Mouse (Mus musculus): ENCODE measurements around the gene Taar1. TPM values are rescaled to one million over a fixed set of nuclear protein-coding genes. Genes with fewer than 3 reads are reported as not detected.

Taar1 gene
- polyA plus RNA-seq, 1 experiment from 2014 or later, result not detected

- H3K9ac ChIP-seq (ENCODE audit: low read depth, low read length), result no peak within 1 kb of the TSS
- H3K4me1 ChIP-seq (ENCODE audit: control insufficient read depth, insufficient read depth, low read depth, low read length), result no peaks in the 10 kb centered on the region
- H3K36me3 ChIP-seq (ENCODE audit: control insufficient read depth, insufficient read depth, low read length), result no peaks in the 10 kb centered on the region
- no peaks in the 10 kb centered on the region for H3K27me3 ChIP-seq (replicated peaks; ENCODE audit: control insufficient read depth, insufficient read depth, low read length)
- H3K27ac ChIP-seq (ENCODE audit: low read depth, low read length), result no peak within 1 kb of the TSS
- H3K4me2 ChIP-seq (ENCODE audit: low read length), result no peak within 1 kb of the TSS
- no peak for ATAC-seq
- 95% methylated on average over 13 of the region's 13 CpGs for WGBS
- no peak within 1 kb of the TSS for H3K4me3 ChIP-seq (ENCODE audit: low read length)
- H3K9me3 ChIP-seq (ENCODE audit: control insufficient read depth, low read length), result no peaks in the 10 kb centered on the region
Observed at GRCm38 (mm10) chr10:23960444-23960915, 40.3 kb downstream of the Taar1 start, which contains the start of gene Taar4. Gene Taar4, plus strand, starts transcription at chr10:23960494.

GRCm38 (mm10) chr10:23963444-23963843 is 43.3 kb downstream of the Taar1 start:
- no peaks in the 10 kb centered on the region for H3K36me3 ChIP-seq (ENCODE audit: control insufficient read depth, insufficient read depth, low read length)
- no peak for ATAC-seq
- no peaks in the 10 kb centered on the region for H3K4me1 ChIP-seq (ENCODE audit: control insufficient read depth, insufficient read depth, low read depth, low read length)
- 38% methylated on average over 3 of the region's 3 CpGs for WGBS
- H3K27ac ChIP-seq (ENCODE audit: low read depth, low read length), result no peak overlapping the region
- no peaks in the 10 kb centered on the region for H3K27me3 ChIP-seq (replicated peaks; ENCODE audit: control insufficient read depth, insufficient read depth, low read length)
- no peaks in the 10 kb centered on the region for H3K9me3 ChIP-seq (ENCODE audit: control insufficient read depth, low read length)
- H3K4me3 ChIP-seq (ENCODE audit: low read length), result no peak overlapping the region
- H3K4me2 ChIP-seq (ENCODE audit: low read length), result no peak overlapping the region
- H3K9ac ChIP-seq (ENCODE audit: low read depth, low read length), result no peak overlapping the region

- ATAC-seq, result no peak
- H3K27me3 ChIP-seq (replicated peaks; ENCODE audit: control insufficient read depth, insufficient read depth, low read length), result no peaks in the 10 kb centered on the region
- no peak overlapping the region for H3K9ac ChIP-seq (ENCODE audit: low read depth, low read length)
- WGBS, result 91% methylated on average over 6 of the region's 6 CpGs
- no peaks in the 10 kb centered on the region for H3K4me1 ChIP-seq (ENCODE audit: control insufficient read depth, insufficient read depth, low read depth, low read length)
- H3K27ac ChIP-seq (ENCODE audit: low read depth, low read length), result no peak overlapping the region
- H3K4me2 ChIP-seq (ENCODE audit: low read length), result no peak overlapping the region
- H3K4me3 ChIP-seq (ENCODE audit: low read length), result no peak overlapping the region
- no peaks in the 10 kb centered on the region for H3K9me3 ChIP-seq (ENCODE audit: control insufficient read depth, low read length)
- no peaks in the 10 kb centered on the region for H3K36me3 ChIP-seq (ENCODE audit: control insufficient read depth, insufficient read depth, low read length)
Observed at GRCm38 (mm10) chr10:23964921-23965610, 44.9 kb downstream of the Taar1 start.

- ATAC-seq, result no peak
- H3K4me3 ChIP-seq (ENCODE audit: low read length), result no peak within 1 kb of the TSS
- H3K36me3 ChIP-seq (ENCODE audit: control insufficient read depth, insufficient read depth, low read length), result no peaks in the 10 kb centered on the region
- H3K27ac ChIP-seq (ENCODE audit: low read depth, low read length), result no peak within 1 kb of the TSS
- no peaks in the 10 kb centered on the region for H3K9me3 ChIP-seq (ENCODE audit: control insufficient read depth, low read length)
- no peaks in the 10 kb centered on the region for H3K4me1 ChIP-seq (ENCODE audit: control insufficient read depth, insufficient read depth, low read depth, low read length)
- no peak within 1 kb of the TSS for H3K4me2 ChIP-seq (ENCODE audit: low read length)
- no peaks in the 10 kb centered on the region for H3K27me3 ChIP-seq (replicated peaks; ENCODE audit: control insufficient read depth, insufficient read depth, low read length)
- H3K9ac ChIP-seq (ENCODE audit: low read depth, low read length), result no peak within 1 kb of the TSS
- 90% methylated on average over 11 of the region's 11 CpGs for WGBS
Observed at GRCm38 (mm10) chr10:23970656-23971165, 50.6 kb downstream of the Taar1 start, which contains the start of gene Taar5. Gene Taar5, plus strand, starts transcription at chr10:23970706.

Other genes starting within 250 kb of the Taar1 start
- gene Rps12, start 133.1 kb upstream of the Taar1 start, polyA plus RNA-seq (2015; fragmentation: Nextera tagmentation; extraction: Ambion mirVana), result 82.7 and 89.6 TPM in 2 replicates
- gene Slc18b1, start 123.4 kb upstream of the Taar1 start, polyA plus RNA-seq (2015; fragmentation: Nextera tagmentation; extraction: Ambion mirVana), result 18.9 and 20.2 TPM in 2 replicates
- 0.14 TPM in 1 of 2 replicates, not detected in the other for gene Vnn3, start 68.9 kb upstream of the Taar1 start, polyA plus RNA-seq (2015; fragmentation: Nextera tagmentation; extraction: Ambion mirVana)
- gene Vnn1, start 25.7 kb upstream of the Taar1 start, polyA plus RNA-seq (2015; fragmentation: Nextera tagmentation; extraction: Ambion mirVana), result 0.35 and 0.73 TPM in 2 replicates
- 0.15 TPM in 1 of 2 replicates, not detected in the other for gene Taar2, start 18.2 kb downstream of the Taar1 start, polyA plus RNA-seq (2015; fragmentation: Nextera tagmentation; extraction: Ambion mirVana)
- not detected in 2 replicates for gene Taar3, start 29.2 kb downstream of the Taar1 start, polyA plus RNA-seq (2015; fragmentation: Nextera tagmentation; extraction: Ambion mirVana)
- gene Taar4, start 40.1 kb downstream of the Taar1 start, polyA plus RNA-seq (2015; fragmentation: Nextera tagmentation; extraction: Ambion mirVana), result not detected in 2 replicates
- 0.15 TPM in 1 of 2 replicates, not detected in the other for gene Taar5, start 50.4 kb downstream of the Taar1 start, polyA plus RNA-seq (2015; fragmentation: Nextera tagmentation; extraction: Ambion mirVana)
- gene Taar6, start 65.3 kb downstream of the Taar1 start, polyA plus RNA-seq (2015; fragmentation: Nextera tagmentation; extraction: Ambion mirVana), result not detected in 2 replicates
- not detected in 2 replicates for gene Taar7a, start 73.1 kb downstream of the Taar1 start, polyA plus RNA-seq (2015; fragmentation: Nextera tagmentation; extraction: Ambion mirVana)
- not detected in 2 replicates for gene Taar7b, start 79.6 kb downstream of the Taar1 start, polyA plus RNA-seq (2015; fragmentation: Nextera tagmentation; extraction: Ambion mirVana)
- gene Taar7d, start 106.9 kb downstream of the Taar1 start, polyA plus RNA-seq (2015; fragmentation: Nextera tagmentation; extraction: Ambion mirVana), result not detected in 2 replicates
- not detected in 2 replicates for gene Taar7e, start 117.3 kb downstream of the Taar1 start, polyA plus RNA-seq (2015; fragmentation: Nextera tagmentation; extraction: Ambion mirVana)
- gene Taar7f, start 129.2 kb downstream of the Taar1 start, polyA plus RNA-seq (2015; fragmentation: Nextera tagmentation; extraction: Ambion mirVana), result not detected in 2 replicates
- gene Taar8a, start 156.1 kb downstream of the Taar1 start, polyA plus RNA-seq (2015; fragmentation: Nextera tagmentation; extraction: Ambion mirVana), result not detected in 2 replicates
- gene Taar8b, start 171.9 kb downstream of the Taar1 start, polyA plus RNA-seq (2015; fragmentation: Nextera tagmentation; extraction: Ambion mirVana), result not detected in 2 replicates
- gene Taar8c, start 181.6 kb downstream of the Taar1 start, polyA plus RNA-seq (2015; fragmentation: Nextera tagmentation; extraction: Ambion mirVana), result not detected in 2 replicates
- not detected in 2 replicates for gene Taar9, start 189.2 kb downstream of the Taar1 start, polyA plus RNA-seq (2015; fragmentation: Nextera tagmentation; extraction: Ambion mirVana)
- 336 and 358 TPM in 2 replicates for gene Stx7, start 228.9 kb downstream of the Taar1 start, polyA plus RNA-seq (2015; fragmentation: Nextera tagmentation; extraction: Ambion mirVana)